Mouse (Mus musculus) cortical plate, adult 2 months (tissue): ENCODE measurements around the gene Fndc9.

Experiments
- CTCF ChIP-seq: fragments of 200-500 bp; IDR thresholded peaks from 2 replicates; pipeline ENCODE4 v1.5.1; 2011; ENCODE audit warnings: mild to moderate bottlenecking, control low read depth, low read length; ENCODE audit not compliant: insufficient read depth; ENCODE audit errors: extremely low read depth
- POLR2A ChIP-seq: fragments of 200-500 bp; IDR thresholded peaks from 2 replicates; pipeline ENCODE4 v1.6.1; 2011; ENCODE audit warnings: mild to moderate bottlenecking, low read length, control low read depth; ENCODE audit not compliant: insufficient read depth; ENCODE audit errors: extremely low read depth

DNA sequence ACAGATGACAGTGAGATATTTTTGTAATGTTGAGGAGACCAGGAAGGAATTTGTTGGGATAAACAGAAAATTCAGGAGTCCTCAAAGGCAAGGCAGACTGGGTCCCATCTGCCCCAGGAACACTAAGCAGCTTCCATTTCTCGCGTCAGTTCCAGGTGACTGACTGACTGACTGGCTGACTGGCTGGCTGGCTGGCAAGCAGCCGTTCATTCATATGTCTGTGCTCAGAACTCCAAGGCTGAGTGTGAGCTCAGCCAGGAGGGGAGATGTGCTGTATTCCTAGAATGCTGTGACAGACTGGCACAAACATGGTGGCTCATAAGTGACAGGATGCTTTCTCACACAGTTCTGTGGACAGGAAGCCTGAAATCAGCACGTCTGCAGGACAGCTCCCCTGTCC lies 1.4 kb upstream of the Fndc9 start:
- no peak for TF ChIP-seq CTCF
- no peak for TF ChIP-seq POLR2A
